In genomic region chr5:47781608-47782007, GRCm38 (mm10) we compare ENCODE assay signal across 17 mouse cellular contexts.
"Had no signal": no experiment of that assay in that cellular context is flagged by ENCODE, and none has a peak within 500 bp of the region (broad histone marks: within the 10 kb centered on the region; RNA-seq: fewer than 3 reads in every experiment).

No protein-coding gene starts in this region.

- DNase-seq: lung, adult 2 months; lung, postnatal 14 days; lung, postnatal 36 days; right cerebral cortex, postnatal 25 days; right cerebral cortex, postnatal 4 days; spleen, adult 18-20 months; thymus, adult 18-20 months; thymus, postnatal 14 days; thymus, postnatal 36 days had no signal

- H3K27ac ChIP-seq: lung, embryonic 15.5 days; macrophage; midbrain, embryonic 13.5 days; midbrain, embryonic 15.5 days; neural tube, embryonic 12.5 days had no signal

- H3K9me3 ChIP-seq: lung, embryonic 15.5 days; megakaryocyte, embryonic 14.5 days; midbrain, embryonic 13.5 days; midbrain, embryonic 15.5 days; neural tube, embryonic 12.5 days had no signal

- ATAC-seq: lung, postnatal 0 days; midbrain, embryonic 13.5 days; midbrain, embryonic 15.5 days had no signal

- H3K4me1 ChIP-seq: lung, embryonic 15.5 days; midbrain, embryonic 13.5 days; midbrain, embryonic 15.5 days; neural tube, embryonic 12.5 days had no signal

- H3K27me3 ChIP-seq: lung, embryonic 15.5 days; megakaryocyte, embryonic 14.5 days; midbrain, embryonic 13.5 days; midbrain, embryonic 15.5 days; neural tube, embryonic 12.5 days had no signal

- H3K9ac ChIP-seq: lung, embryonic 15.5 days; midbrain, embryonic 13.5 days; midbrain, embryonic 15.5 days; neural tube, embryonic 12.5 days had no signal

- H3K36me3 ChIP-seq: lung, embryonic 15.5 days; midbrain, embryonic 13.5 days; midbrain, embryonic 15.5 days; neural tube, embryonic 12.5 days had no signal

- H3K4me2 ChIP-seq: lung, embryonic 15.5 days; midbrain, embryonic 11.5 days; midbrain, embryonic 13.5 days; midbrain, embryonic 15.5 days; neural tube, embryonic 12.5 days had no signal

- H3K4me3 ChIP-seq: lung, embryonic 15.5 days; megakaryocyte, embryonic 14.5 days; midbrain, embryonic 13.5 days; midbrain, embryonic 15.5 days; neural tube, embryonic 12.5 days had no signal
